Mouse (Mus musculus) CH12.LX (cell line): ENCODE data around the gene Grik1. TPM values are rescaled to one million over a fixed set of nuclear protein-coding genes. Genes with fewer than 3 reads are reported as not detected.

ENCODE experiments used
- DNase-seq: peaks from one replicate; pipeline ENCODE4 v3.0.0-alpha.2; 2013; ENCODE audit errors: extremely low read depth
- H3K27ac ChIP-seq: 2 replicates; pipeline ENCODE4 v1.5.1; 2012; ENCODE audit warnings: low read depth, mild to moderate bottlenecking, control low read depth, moderate library complexity; ENCODE audit not compliant: insufficient read depth
- H3K27me3 ChIP-seq: replicated peaks from 2 replicates; pipeline ENCODE3; 2012; ENCODE audit warnings: inconsistent platforms
- H3K36me3 ChIP-seq, 2 experiments: replicated peaks in 1 of 2; 2 replicates each; pipeline versions ENCODE3 to v1.6.1; 2012; ENCODE audit warnings: inconsistent platforms in 1 of 2, low read length in 1 of 2, mild to moderate bottlenecking in 1 of 2, mixed read lengths in 1 of 2, moderate library complexity in 1 of 2; ENCODE audit not compliant: control insufficient read depth in 1 of 2, insufficient read depth in 1 of 2
- H3K4me1 ChIP-seq, 2 experiments: 2 replicates each; pipeline ENCODE4 v1.6.1; 2012; ENCODE audit warnings: inconsistent platforms in 1 of 2, moderate library complexity in 1 of 2; ENCODE audit not compliant: insufficient read depth in 2 of 2, control insufficient read depth in 1 of 2
- H3K4me2 ChIP-seq: 2 replicates; pipeline ENCODE4 v1.6.1; 2012; ENCODE audit warnings: low read depth, mild to moderate bottlenecking, control low read depth; ENCODE audit not compliant: poor library complexity, insufficient read depth, severe bottlenecking
- H3K4me3 ChIP-seq, 3 experiments: fragments of 150-350 bp in 1 of 3; sonication (generic) in 1 of 3; replicated peaks in 1 of 3; 2 replicates each; pipeline versions ENCODE3 to v1.5.1; 2011 to 2012; ENCODE audit warnings: low read depth in 2 of 3, low read length in 2 of 3, mild to moderate bottlenecking in 2 of 3, moderate library complexity in 2 of 3, control low read depth in 1 of 3, improper control_type of control experiment in 1 of 3, inconsistent platforms in 1 of 3, mixed read lengths in 1 of 3; ENCODE audit not compliant: poor library complexity in 1 of 3
- H3K79me2 ChIP-seq: replicated peaks from 2 replicates; pipeline ENCODE4 v1.6.1; 2012; ENCODE audit warnings: mild to moderate bottlenecking, moderate library complexity; ENCODE audit not compliant: control insufficient read depth, poor library complexity, insufficient read depth, severe bottlenecking; ENCODE audit errors: extremely low read depth
- H3K9ac ChIP-seq: 2 replicates; pipeline ENCODE4 v1.6.1; 2012; ENCODE audit warnings: low read depth, mild to moderate bottlenecking, control low read depth, moderate library complexity; ENCODE audit not compliant: insufficient read depth
- H3K9me3 ChIP-seq: replicated peaks from 2 replicates; pipeline ENCODE3; 2012; ENCODE audit warnings: low read length, inconsistent platforms, mixed read lengths
- CHD1 ChIP-seq: IDR thresholded peaks from 2 replicates; pipeline ENCODE4 v1.6.1; 2012; ENCODE audit warnings: low read depth, low read length, improper control_type of control experiment, inconsistent platforms
- E2F4 ChIP-seq: IDR thresholded peaks from 2 replicates; pipeline ENCODE4 v1.6.1; 2011; ENCODE audit warnings: low read depth, low read length, improper control_type of control experiment; ENCODE audit not compliant: insufficient replicate concordance
- EP300 ChIP-seq: IDR thresholded peaks from 2 replicates; pipeline ENCODE4 v1.6.1; 2011; ENCODE audit warnings: low read length, improper control_type of control experiment
- ETS1 ChIP-seq: conservative IDR thresholded peaks from 2 replicates; pipeline ENCODE4 v1.6.1; 2012; ENCODE audit warnings: low read depth, mild to moderate bottlenecking, inconsistent platforms, low read length, improper control_type of control experiment, moderate library complexity
- GABPA ChIP-seq: IDR thresholded peaks from 2 replicates; pipeline ENCODE4 v1.6.1; 2012; ENCODE audit warnings: low read depth, low read length, improper control_type of control experiment, inconsistent platforms; ENCODE audit not compliant: insufficient replicate concordance
- HCFC1 ChIP-seq: IDR thresholded peaks from 2 replicates; pipeline ENCODE4 v1.6.1; 2012; ENCODE audit warnings: low read depth, mild to moderate bottlenecking, inconsistent platforms, low read length, improper control_type of control experiment
- IRF4 ChIP-seq: IDR thresholded peaks from 2 replicates; pipeline ENCODE4 v1.6.1; 2014; ENCODE audit warnings: low read depth, mild to moderate bottlenecking, inconsistent platforms, low read length, improper control_type of control experiment
- KAT2A ChIP-seq: IDR thresholded peaks from 2 replicates; pipeline ENCODE4 v1.6.1; 2012; ENCODE audit warnings: low read length, improper control_type of control experiment, inconsistent platforms; ENCODE audit not compliant: insufficient replicate concordance
- MAFK ChIP-seq: IDR thresholded peaks from 2 replicates; pipeline ENCODE4 v1.6.1; 2011; ENCODE audit warnings: low read length, improper control_type of control experiment; ENCODE audit not compliant: insufficient replicate concordance
- MAX ChIP-seq: IDR thresholded peaks from 2 replicates; pipeline ENCODE4 v1.6.1; 2011; ENCODE audit warnings: low read length, improper control_type of control experiment
- MAZ ChIP-seq: IDR thresholded peaks from 2 replicates; pipeline ENCODE4 v1.6.1; 2012; ENCODE audit warnings: low read depth, mild to moderate bottlenecking, inconsistent platforms, low read length, improper control_type of control experiment, moderate library complexity
- MEF2A ChIP-seq: IDR thresholded peaks from 2 replicates; pipeline ENCODE4 v1.6.1; 2014; ENCODE audit warnings: low read depth, mild to moderate bottlenecking, inconsistent platforms, low read length, improper control_type of control experiment, borderline replicate concordance
- MXI1 ChIP-seq: IDR thresholded peaks from 2 replicates; pipeline ENCODE4 v1.6.1; 2011; ENCODE audit warnings: mild to moderate bottlenecking, low read depth, low read length, improper control_type of control experiment
- MYC ChIP-seq: IDR thresholded peaks from 2 replicates; pipeline ENCODE4 v1.6.1; 2011; ENCODE audit warnings: low read depth, mild to moderate bottlenecking, improper control_type of control experiment, low read length
- NRF1 ChIP-seq: IDR thresholded peaks from 2 replicates; pipeline ENCODE4 v1.6.1; 2014; ENCODE audit warnings: low read depth, mild to moderate bottlenecking, inconsistent platforms, low read length, improper control_type of control experiment, moderate library complexity
- PAX5 ChIP-seq: IDR thresholded peaks from 2 replicates; pipeline ENCODE4 v1.6.1; 2012; ENCODE audit warnings: low read length, inconsistent platforms, mixed read lengths
- POLR2A ChIP-seq: IDR thresholded peaks from 2 replicates; pipeline ENCODE4 v1.6.1; 2011; ENCODE audit warnings: low read depth, mild to moderate bottlenecking, improper control_type of control experiment, low read length
- POLR2AphosphoS2 ChIP-seq: IDR thresholded peaks from 2 replicates; pipeline ENCODE4 v1.6.1; 2011; ENCODE audit warnings: low read depth, low read length, improper control_type of control experiment
- RCOR1 ChIP-seq: conservative IDR thresholded peaks from 2 replicates; pipeline ENCODE4 v1.6.1; 2012; ENCODE audit warnings: low read depth, mild to moderate bottlenecking, inconsistent platforms, low read length, improper control_type of control experiment
- TBP ChIP-seq: conservative IDR thresholded peaks from 2 replicates; pipeline ENCODE4 v1.6.1; 2011; ENCODE audit warnings: low read depth, low read length, improper control_type of control experiment
- TCF12 ChIP-seq: IDR thresholded peaks from 2 replicates; pipeline ENCODE4 v1.6.1; 2014; ENCODE audit warnings: low read depth, mild to moderate bottlenecking, inconsistent platforms, low read length, improper control_type of control experiment
- UBTF ChIP-seq: IDR thresholded peaks from 2 replicates; pipeline ENCODE4 v1.6.1; 2012; ENCODE audit warnings: low read depth, mild to moderate bottlenecking, inconsistent platforms, low read length, improper control_type of control experiment, moderate library complexity
- ZKSCAN1 ChIP-seq: IDR thresholded peaks from 2 replicates; pipeline ENCODE4 v1.6.1; 2012; ENCODE audit warnings: low read depth, inconsistent platforms, low read length, improper control_type of control experiment, borderline replicate concordance
- ZMIZ1 ChIP-seq: IDR thresholded peaks from 2 replicates; pipeline ENCODE4 v1.6.1; 2012; ENCODE audit warnings: low read depth, mild to moderate bottlenecking, inconsistent platforms, low read length, improper control_type of control experiment
- ZNF384 ChIP-seq: IDR thresholded peaks from 2 replicates; pipeline ENCODE4 v1.6.1; 2012; ENCODE audit warnings: low read depth, low read length, improper control_type of control experiment, inconsistent platforms
- dilution Hi-C: fragments of 300-500 bp; cut with MboI; formaldehyde crosslinking; loops from 2 replicates; pipeline ENCODE4 v1.14.3; 2020; ENCODE audit warnings: low sequenced_read_pairs; ENCODE audit not compliant: extremely low pct_unique_long_range_greater_than_20kb, extremely low pct_ligation_motif_present
- in situ Hi-C: fragments of 300-500 bp; cut with MboI; formaldehyde crosslinking; loops from 3 replicates; pipeline ENCODE4 v1.14.3; 2019; ENCODE audit warnings: low sequenced_read_pairs, low pct_ligation_motif_present, low pct_unique_long_range_greater_than_20kb, mixed read lengths
- polyA plus RNA-seq: library from polyadenylated mRNA; unstranded; fragments of >175 nt; gene quantifications from 2 replicates; pipeline ENCODE4 v1.2.1, GENCODE M21; 2012; ENCODE audit warnings: low read depth; ENCODE audit not compliant: insufficient read length
- total RNA-seq, 2 experiments: library from RNA; depleted of rRNA; stranded (reverse); fragments of 300-350 nt in 1 of 2; fragments of >200 nt in 1 of 2; gene quantifications; 2 replicates each; pipeline ENCODE4 v1.2.3; 2012 to 2014

Grik1 gene
- total and polyA plus RNA-seq, 3 experiments: 0.08 to 0.13 TPM; not detected in 1

GRCm38 (mm10) chr16:88042458-88042857, 247.6 kb downstream of the Grik1 start:
- Histone ChIP-seq H3K36me3 (no peaks in the 10 kb centered on the region), H3K79me2 (no peaks in the 10 kb centered on the region)
- in situ Hi-C loops: no loop called here
- TF ChIP-seq IRF4: no peak
- TF ChIP-seq UBTF: no peak
- no peak for TF ChIP-seq HCFC1
- TF ChIP-seq POLR2A: no peak
- no peak for TF ChIP-seq MAZ
- no peak for TF ChIP-seq MEF2A
- no peak for TF ChIP-seq NRF1
- TF ChIP-seq GABPA: no peak
- no peak for TF ChIP-seq MXI1
- no peak for TF ChIP-seq POLR2AphosphoS2
- no peak for TF ChIP-seq TBP
- TF ChIP-seq, all 38 proteins: peak for 0
- no peak for DNase-seq
- Histone ChIP-seq H3K27me3 (no peaks in the 10 kb centered on the region), H3K9ac (no peak overlapping the region), H3K27ac (no peak overlapping the region), H3K9me3 (no peaks in the 10 kb centered on the region), H3K4me1 (peaks cover 0 to 3% of the 10 kb centered on the region in 2 experiments; a peak in 1 of 4 replicates), H3K4me2 (no peak overlapping the region), H3K4me3 (no peak overlapping the region)
- dilution Hi-C loops: no loop called here

- no peak overlapping the region for H3K27ac ChIP-seq
- no peak overlapping the region for H3K4me3 ChIP-seq
- no peaks in the 10 kb centered on the region for H3K79me2 ChIP-seq
- H3K27me3 ChIP-seq: no peaks in the 10 kb centered on the region
- no peak for TF ChIP-seq ETS1
- TF ChIP-seq NRF1: no peak
- TF ChIP-seq EP300: no peak
- TF ChIP-seq UBTF: no peak
- TF ChIP-seq MAX: no peak
- TF ChIP-seq ZMIZ1: no peak
- TF ChIP-seq MYC: no peak
- TF ChIP-seq E2F4: no peak
- TF ChIP-seq CHD1: no peak
- no peak for TF ChIP-seq ZNF384
- TF ChIP-seq MAFK: no peak
- TF ChIP-seq POLR2A: no peak
- no peak for TF ChIP-seq TCF12
- TF ChIP-seq PAX5: no peak
- no peak for TF ChIP-seq RCOR1
- no peak for TF ChIP-seq MEF2A
- no peak for TF ChIP-seq KAT2A
- TF ChIP-seq TBP: no peak
- TF ChIP-seq ZKSCAN1: no peak
- H3K4me1 ChIP-seq: peaks cover 0 to 10% of the 10 kb centered on the region in 2 experiments; a peak in 1 of 4 replicates
- no peak overlapping the region for H3K4me2 ChIP-seq
- in situ Hi-C loops (no loop called here), dilution Hi-C loops (no loop called here)
- H3K9ac ChIP-seq: no peak overlapping the region
- H3K9me3 ChIP-seq: no peaks in the 10 kb centered on the region
- no peaks in the 10 kb centered on the region for H3K36me3 ChIP-seq
- DNase-seq: no peak
Observed at GRCm38 (mm10) chr16:88038503-88039091, 251.5 kb downstream of the Grik1 start.
